20 mouse cellular contexts compared by ENCODE assay signal in genomic region chr9:83253789-83254188, GRCm38 (mm10).
DNase-seq lines count a peak whose midpoint lies in the region; ATAC-seq and TF ChIP-seq lines count a peak whose summit lies in the region.
"Had no signal": no experiment of that assay in that cellular context is flagged by ENCODE, and none has a peak within 500 bp of the region (broad histone marks: within the 10 kb centered on the region; RNA-seq: fewer than 3 reads in every experiment).

No protein-coding gene starts in this region.

- no peaks in the 10 kb centered on the region for H3K9me3 ChIP-seq in kidney, embryonic 15.5 days (replicated peaks)
- H3K9me3 ChIP-seq in liver, embryonic 15.5 days (replicated peaks), result no peaks in the 10 kb centered on the region
- H3K9me3 ChIP-seq in liver, postnatal 0 days (ENCODE audit: low read length), result no peaks in the 10 kb centered on the region
- H3K9me3 ChIP-seq: embryonic facial prominence, embryonic 13.5 days; forebrain, embryonic 10.5 days; forebrain, embryonic 15.5 days; heart, embryonic 13.5 days had no signal

- no peaks in the 10 kb centered on the region for H3K4me1 ChIP-seq in kidney, embryonic 15.5 days
- H3K4me1 ChIP-seq in liver, embryonic 15.5 days (replicated peaks), result no peaks in the 10 kb centered on the region
- peaks cover 2% of the 10 kb centered on the region; the same call in 1 of the 2 replicates for H3K4me1 ChIP-seq in liver, postnatal 0 days (ENCODE audit: insufficient read depth)
- H3K4me1 ChIP-seq: forebrain, embryonic 10.5 days; forebrain, embryonic 15.5 days had no signal

- no peak overlapping the region for H3K4me2 ChIP-seq in kidney, embryonic 15.5 days
- H3K4me2 ChIP-seq in liver, embryonic 15.5 days, result peak overlapping the region; percentile 23
- H3K4me2 ChIP-seq in liver, postnatal 0 days (ENCODE audit: low read depth, low read length), result peak overlapping the region; percentile 58
- H3K4me2 ChIP-seq: embryonic facial prominence, embryonic 13.5 days; forebrain, embryonic 15.5 days; heart, embryonic 13.5 days had no signal

- no peaks in the 10 kb centered on the region for H3K36me3 ChIP-seq in kidney, embryonic 15.5 days
- H3K36me3 ChIP-seq in liver, embryonic 15.5 days (replicated peaks), result no peaks in the 10 kb centered on the region
- no peaks in the 10 kb centered on the region for H3K36me3 ChIP-seq in liver, postnatal 0 days (replicated peaks; ENCODE audit: insufficient read depth, low read length)
- H3K36me3 ChIP-seq: embryonic facial prominence, embryonic 13.5 days; forebrain, embryonic 10.5 days; forebrain, embryonic 15.5 days; heart, embryonic 13.5 days had no signal

- H3K27me3 ChIP-seq in kidney, embryonic 15.5 days, result no peaks in the 10 kb centered on the region
- H3K27me3 ChIP-seq in liver, embryonic 15.5 days, result no peaks in the 10 kb centered on the region
- H3K27me3 ChIP-seq in liver, postnatal 0 days (ENCODE audit: insufficient read depth, low read length), result no peaks in the 10 kb centered on the region
- H3K27me3 ChIP-seq: CH12.LX; embryonic facial prominence, embryonic 13.5 days; forebrain, embryonic 15.5 days; heart, embryonic 13.5 days; Patski had no signal

- 75% methylated on average over 11 of the region's 11 CpGs for WGBS in kidney, embryonic 15.5 days
- 76% methylated on average over 11 of the region's 11 CpGs for WGBS in liver, embryonic 15.5 days (ENCODE audit: insufficient replicate concordance)
- WGBS in liver, postnatal 0 days (ENCODE audit: insufficient replicate concordance), result 73% methylated on average over 11 of the region's 11 CpGs

- TF ChIP-seq CTCF in liver, postnatal 0 days (IDR thresholded peaks at IDR 0.05; ENCODE audit: low read depth), result no peak

- TF ChIP-seq EP300 in liver, postnatal 0 days (IDR thresholded peaks at IDR 0.05; ENCODE audit: low read depth), result no peak

- peak; percentile 13 for DNase-seq in kidney, adult 18-20 months
- peak; percentile 16 to 34 for DNase-seq in kidney, postnatal 36 days
- no peak for DNase-seq in kidney, postnatal 25 days
- DNase-seq in liver, postnatal 0 days, result no peak
- DNase-seq: adrenal gland, postnatal 14 days; cerebellum, adult 11-12 months; cerebellum, adult 9-10 months; cerebellum, postnatal 25 days; gastrocnemius, postnatal 36 days; heart, adult 11 months; heart, postnatal 36 days had no signal

- no peak overlapping the region for H3K27ac ChIP-seq in kidney, embryonic 15.5 days
- 0 out of 2 replicates have a peak overlapping the region, but pooled peaks have one; percentile 9 for H3K27ac ChIP-seq in liver, embryonic 15.5 days (replicated peaks)
- H3K27ac ChIP-seq in liver, postnatal 0 days (ENCODE audit: low read depth), result peak overlapping the region; percentile 67
- H3K27ac ChIP-seq: embryonic facial prominence, embryonic 13.5 days; forebrain, embryonic 10.5 days; forebrain, embryonic 15.5 days; heart, embryonic 13.5 days had no signal

- no peak for ATAC-seq in kidney, embryonic 15.5 days (replicated peaks; ENCODE audit: low FRiP score)
- ATAC-seq in liver, embryonic 15.5 days (ENCODE audit: insufficient read depth), result peak; percentile 22; the same call in 1 of the 2 replicates
- peak; percentile 55 for ATAC-seq in liver, postnatal 0 days
- ATAC-seq: activated CD4-positive, CD25-positive, alpha-beta regulatory T cell, adult 4 months; forebrain, embryonic 15.5 days; Patski had no signal

- H3K4me3 ChIP-seq in kidney, embryonic 15.5 days (replicated peaks), result no peak overlapping the region
- peak overlapping the region; percentile 35 for H3K4me3 ChIP-seq in liver, embryonic 15.5 days (replicated peaks)
- H3K4me3 ChIP-seq in liver, postnatal 0 days (ENCODE audit: low read depth, low read length), result peak overlapping the region; percentile 47
- H3K4me3 ChIP-seq: embryonic facial prominence, embryonic 13.5 days; forebrain, embryonic 10.5 days; forebrain, embryonic 15.5 days; heart, embryonic 13.5 days had no signal

- H3K9ac ChIP-seq in kidney, embryonic 15.5 days, result no peak overlapping the region
- H3K9ac ChIP-seq in liver, embryonic 15.5 days, result no peak overlapping the region
- peak overlapping the region; percentile 48 for H3K9ac ChIP-seq in liver, postnatal 0 days (replicated peaks)
- H3K9ac ChIP-seq: embryonic facial prominence, embryonic 13.5 days; forebrain, embryonic 15.5 days; heart, embryonic 13.5 days had no signal

Comparison
In these comparisons a context has a peak if more than half of its experiments do, and no peak if none do; other contexts are left out.
1. DNase-seq: peak in kidney, adult 18-20 months (single experiment) and kidney, postnatal 36 days (2 of 2); none in kidney, postnatal 25 days (0 of 2) and liver, postnatal 0 days (single experiment).